Mouse (Mus musculus) ES-Bruce4 (cell line): ENCODE data around the gene Acsl1.

ENCODE experiments used
- CTCF ChIP-seq: IDR thresholded peaks from one replicate; pipeline ENCODE4 v1.8.1; 2011; ENCODE audit warnings: low read depth, low read length
- EP300 ChIP-seq: IDR thresholded peaks from 2 replicates; pipeline ENCODE4 v1.6.1; 2011; ENCODE audit warnings: low read depth, low read length; ENCODE audit not compliant: insufficient read depth

DNA sequence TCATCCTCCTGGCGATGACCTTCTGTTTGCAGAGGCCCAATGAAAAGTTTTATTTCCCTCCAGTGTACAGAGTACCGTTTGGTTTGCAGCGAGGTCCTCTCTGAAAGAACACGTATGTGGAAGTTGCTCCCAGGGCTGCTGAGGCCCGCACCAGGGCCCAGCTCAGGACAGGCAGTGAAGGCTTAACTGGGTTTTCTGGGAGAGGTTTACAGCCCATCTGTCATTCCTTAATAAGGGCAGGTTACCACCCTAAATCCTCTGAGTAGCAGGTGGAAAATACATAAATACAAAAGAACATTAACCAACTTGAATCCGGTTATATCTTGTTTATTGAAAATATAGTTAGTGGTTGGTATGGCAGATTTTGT, 9.7 kb downstream of the Acsl1 start:
- TF ChIP-seq EP300 (no peak), CTCF (no peak)
